Mouse (Mus musculus): ENCODE data around the gene Onecut1.

Onecut1 gene

GRCm38 (mm10) chr9:74912619-74913376 lies 51.1 kb downstream of the Onecut1 start:
- no peak for DNase-seq

DNA sequence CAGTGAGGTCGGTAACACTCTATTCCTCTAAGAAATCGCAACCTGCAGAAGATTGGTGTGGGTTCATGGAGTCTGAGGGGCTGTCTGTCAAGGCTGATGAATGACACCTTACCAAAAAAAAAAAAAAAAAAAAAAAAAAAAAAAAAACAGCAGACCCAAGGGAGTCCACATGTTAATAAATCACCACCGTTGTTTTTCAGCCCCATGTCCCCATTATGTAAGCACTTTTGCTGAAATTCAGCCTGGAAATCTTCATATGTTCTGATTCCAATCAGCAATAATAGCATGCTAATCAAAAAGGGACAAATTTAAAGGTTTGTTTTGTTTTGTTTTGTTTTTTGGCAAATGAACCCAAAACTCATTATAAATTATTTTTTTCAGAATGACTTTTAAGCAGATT lies 53.9 kb downstream of the Onecut1 start:
- no peak for DNase-seq

- DNase-seq: no peak
These were observed 58.7 kb downstream of the Onecut1 start for GRCm38 (mm10) chr9:74920450-74920849.

- no peak for DNase-seq
These were observed 59.7 kb downstream of the Onecut1 start for GRCm38 (mm10) chr9:74921422-74921821.

DNA sequence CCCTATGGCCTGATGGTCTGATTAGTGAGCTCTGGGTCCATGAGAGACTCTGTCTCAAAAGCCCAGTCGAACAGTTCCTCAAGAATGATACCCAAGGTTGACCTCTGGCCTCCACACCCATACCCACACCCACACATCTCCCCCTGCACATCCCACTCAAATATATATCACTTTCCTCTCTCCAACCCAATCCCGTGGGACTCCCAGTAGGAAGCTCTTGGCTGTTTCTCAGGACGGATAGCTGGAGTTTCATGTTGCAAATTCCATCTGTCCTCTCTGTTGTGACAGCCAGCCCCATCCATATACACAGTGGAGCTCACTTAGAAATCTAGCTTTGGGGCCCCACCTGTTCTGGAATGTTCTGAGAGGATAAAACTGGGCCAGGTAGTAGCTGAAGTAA lies 61.2 kb downstream of the Onecut1 start:
- DNase-seq: no peak

- no peak for DNase-seq
These were observed 61.7 kb downstream of the Onecut1 start for GRCm38 (mm10) chr9:74923291-74923977.

- DNase-seq: no peak
These were observed 63.6 kb downstream of the Onecut1 start for GRCm38 (mm10) chr9:74925220-74925769.

- no peak for DNase-seq
These were observed 68.3 kb downstream of the Onecut1 start for GRCm38 (mm10) chr9:74929981-74930423.

GRCm38 (mm10) chr9:74930653-74931052 lies 68.9 kb downstream of the Onecut1 start:
- DNase-seq: no peak

DNA sequence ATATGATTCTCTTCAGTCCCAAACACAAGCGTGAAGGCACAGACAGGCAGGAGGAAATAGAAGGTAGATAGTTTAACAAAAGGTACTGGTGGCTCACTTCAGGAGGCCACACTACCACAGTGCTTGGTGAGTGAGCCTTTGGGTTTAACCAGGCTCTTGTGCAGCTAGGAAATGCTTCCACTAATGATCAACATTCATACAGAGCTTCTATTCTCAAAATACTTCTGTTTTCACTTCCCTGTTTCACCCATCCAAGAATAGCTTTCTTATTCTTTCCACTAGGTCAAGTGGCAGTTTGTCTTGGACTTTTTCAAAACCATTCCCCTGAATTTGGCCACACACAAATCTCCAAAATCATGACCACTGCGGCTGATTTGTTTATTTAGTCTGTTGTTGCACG lies 73.6 kb downstream of the Onecut1 start:
- DNase-seq: peak; percentile 16 to 27

GRCm38 (mm10) chr9:74937761-74938160 lies 76.0 kb downstream of the Onecut1 start:
- no peak for DNase-seq

- no peak for DNase-seq
These were observed 77.2 kb downstream of the Onecut1 start for GRCm38 (mm10) chr9:74938670-74939534.
